Mouse (Mus musculus): Measurements from ENCODE around the gene Mettl7a1.
"Not testable (repeated sequence)": the region's sequence is repeated elsewhere in the genome, so short reads cannot be mapped to it uniquely, and the experiment has no call there.

GRCm38 (mm10) chr15:100341314-100341980 is 37.5 kb downstream of the Mettl7a1 start:
- not testable (repeated sequence) for TF ChIP-seq CTCF (IDR thresholded peaks at IDR 0.05; ENCODE audit: borderline replicate concordance, insufficient read depth, low read length); POLR2A (IDR thresholded peaks at IDR 0.05; ENCODE audit: low read depth, low read length)

Measured in embryonic fibroblast, embryonic 13.5 days (primary cell).